Mouse (Mus musculus) CH12.LX (cell line): ENCODE data around the gene 6030468B19Rik. TPM values are rescaled to one million over a fixed set of nuclear protein-coding genes. Genes with fewer than 3 reads are reported as not detected.
A peak's percentile ranks its signal among the peaks of the same experiment; 100 is the strongest.

Experiments used
- DNase-seq: peaks from one replicate; pipeline ENCODE4 v3.0.0-alpha.2; 2013; ENCODE audit errors: extremely low read depth
- H3K27ac ChIP-seq: 2 replicates; pipeline ENCODE4 v1.5.1; 2012; ENCODE audit warnings: low read depth, mild to moderate bottlenecking, control low read depth, moderate library complexity; ENCODE audit not compliant: insufficient read depth
- H3K27me3 ChIP-seq: replicated peaks from 2 replicates; pipeline ENCODE3; 2012; ENCODE audit warnings: inconsistent platforms
- H3K36me3 ChIP-seq, 2 experiments: replicated peaks in 1 of 2; 2 replicates each; pipeline versions ENCODE3 to v1.6.1; 2012; ENCODE audit warnings: inconsistent platforms in 1 of 2, low read length in 1 of 2, mild to moderate bottlenecking in 1 of 2, mixed read lengths in 1 of 2, moderate library complexity in 1 of 2; ENCODE audit not compliant: control insufficient read depth in 1 of 2, insufficient read depth in 1 of 2
- H3K4me1 ChIP-seq, 2 experiments: 2 replicates each; pipeline ENCODE4 v1.6.1; 2012; ENCODE audit warnings: inconsistent platforms in 1 of 2, moderate library complexity in 1 of 2; ENCODE audit not compliant: insufficient read depth in 2 of 2, control insufficient read depth in 1 of 2
- H3K4me2 ChIP-seq: 2 replicates; pipeline ENCODE4 v1.6.1; 2012; ENCODE audit warnings: low read depth, mild to moderate bottlenecking, control low read depth; ENCODE audit not compliant: poor library complexity, insufficient read depth, severe bottlenecking
- H3K4me3 ChIP-seq, 3 experiments: fragments of 150-350 bp in 1 of 3; sonication (generic) in 1 of 3; replicated peaks in 1 of 3; 2 replicates each; pipeline versions ENCODE3 to v1.5.1; 2011 to 2012; ENCODE audit warnings: low read depth in 2 of 3, low read length in 2 of 3, mild to moderate bottlenecking in 2 of 3, moderate library complexity in 2 of 3, control low read depth in 1 of 3, improper control_type of control experiment in 1 of 3, inconsistent platforms in 1 of 3, mixed read lengths in 1 of 3; ENCODE audit not compliant: poor library complexity in 1 of 3
- H3K79me2 ChIP-seq: replicated peaks from 2 replicates; pipeline ENCODE4 v1.6.1; 2012; ENCODE audit warnings: mild to moderate bottlenecking, moderate library complexity; ENCODE audit not compliant: control insufficient read depth, poor library complexity, insufficient read depth, severe bottlenecking; ENCODE audit errors: extremely low read depth
- H3K9ac ChIP-seq: 2 replicates; pipeline ENCODE4 v1.6.1; 2012; ENCODE audit warnings: low read depth, mild to moderate bottlenecking, control low read depth, moderate library complexity; ENCODE audit not compliant: insufficient read depth
- H3K9me3 ChIP-seq: replicated peaks from 2 replicates; pipeline ENCODE3; 2012; ENCODE audit warnings: low read length, inconsistent platforms, mixed read lengths
- BHLHE40 ChIP-seq: IDR thresholded peaks from 2 replicates; pipeline ENCODE4 v1.6.1; 2011; ENCODE audit warnings: mild to moderate bottlenecking, low read depth, low read length, improper control_type of control experiment
- CHD2 ChIP-seq: IDR thresholded peaks from 2 replicates; pipeline ENCODE4 v1.6.1; 2011; ENCODE audit warnings: low read length, improper control_type of control experiment
- CTCF ChIP-seq, 2 experiments: IDR thresholded peaks in 1 of 2; conservative IDR thresholded peaks in 1 of 2; 2 replicates each; pipeline ENCODE4 v1.5.1; 2011 to 2012; ENCODE audit warnings: low read depth in 2 of 2, low read length in 2 of 2, improper control_type of control experiment in 1 of 2, inconsistent platforms in 1 of 2, mild to moderate bottlenecking in 1 of 2, moderate library complexity in 1 of 2
- ELF1 ChIP-seq: IDR thresholded peaks from 2 replicates; pipeline ENCODE4 v1.6.1; 2014; ENCODE audit warnings: low read depth, mild to moderate bottlenecking, inconsistent platforms, low read length, improper control_type of control experiment
- EP300 ChIP-seq: IDR thresholded peaks from 2 replicates; pipeline ENCODE4 v1.6.1; 2011; ENCODE audit warnings: low read length, improper control_type of control experiment
- ETS1 ChIP-seq: conservative IDR thresholded peaks from 2 replicates; pipeline ENCODE4 v1.6.1; 2012; ENCODE audit warnings: low read depth, mild to moderate bottlenecking, inconsistent platforms, low read length, improper control_type of control experiment, moderate library complexity
- GABPA ChIP-seq: IDR thresholded peaks from 2 replicates; pipeline ENCODE4 v1.6.1; 2012; ENCODE audit warnings: low read depth, low read length, improper control_type of control experiment, inconsistent platforms; ENCODE audit not compliant: insufficient replicate concordance
- HCFC1 ChIP-seq: IDR thresholded peaks from 2 replicates; pipeline ENCODE4 v1.6.1; 2012; ENCODE audit warnings: low read depth, mild to moderate bottlenecking, inconsistent platforms, low read length, improper control_type of control experiment
- IRF4 ChIP-seq: IDR thresholded peaks from 2 replicates; pipeline ENCODE4 v1.6.1; 2014; ENCODE audit warnings: low read depth, mild to moderate bottlenecking, inconsistent platforms, low read length, improper control_type of control experiment
- KAT2A ChIP-seq: IDR thresholded peaks from 2 replicates; pipeline ENCODE4 v1.6.1; 2012; ENCODE audit warnings: low read length, improper control_type of control experiment, inconsistent platforms; ENCODE audit not compliant: insufficient replicate concordance
- MAFK ChIP-seq: IDR thresholded peaks from 2 replicates; pipeline ENCODE4 v1.6.1; 2011; ENCODE audit warnings: low read length, improper control_type of control experiment; ENCODE audit not compliant: insufficient replicate concordance
- MAX ChIP-seq: IDR thresholded peaks from 2 replicates; pipeline ENCODE4 v1.6.1; 2011; ENCODE audit warnings: low read length, improper control_type of control experiment
- MAZ ChIP-seq: IDR thresholded peaks from 2 replicates; pipeline ENCODE4 v1.6.1; 2012; ENCODE audit warnings: low read depth, mild to moderate bottlenecking, inconsistent platforms, low read length, improper control_type of control experiment, moderate library complexity
- MEF2A ChIP-seq: IDR thresholded peaks from 2 replicates; pipeline ENCODE4 v1.6.1; 2014; ENCODE audit warnings: low read depth, mild to moderate bottlenecking, inconsistent platforms, low read length, improper control_type of control experiment, borderline replicate concordance
- MXI1 ChIP-seq: IDR thresholded peaks from 2 replicates; pipeline ENCODE4 v1.6.1; 2011; ENCODE audit warnings: mild to moderate bottlenecking, low read depth, low read length, improper control_type of control experiment
- MYC ChIP-seq: IDR thresholded peaks from 2 replicates; pipeline ENCODE4 v1.6.1; 2011; ENCODE audit warnings: low read depth, mild to moderate bottlenecking, improper control_type of control experiment, low read length
- NRF1 ChIP-seq: IDR thresholded peaks from 2 replicates; pipeline ENCODE4 v1.6.1; 2014; ENCODE audit warnings: low read depth, mild to moderate bottlenecking, inconsistent platforms, low read length, improper control_type of control experiment, moderate library complexity
- POLR2AphosphoS2 ChIP-seq: IDR thresholded peaks from 2 replicates; pipeline ENCODE4 v1.6.1; 2011; ENCODE audit warnings: low read depth, low read length, improper control_type of control experiment
- RCOR1 ChIP-seq: conservative IDR thresholded peaks from 2 replicates; pipeline ENCODE4 v1.6.1; 2012; ENCODE audit warnings: low read depth, mild to moderate bottlenecking, inconsistent platforms, low read length, improper control_type of control experiment
- SIN3A ChIP-seq: IDR thresholded peaks from 2 replicates; pipeline ENCODE4 v1.6.1; 2012; ENCODE audit warnings: low read length, improper control_type of control experiment, inconsistent platforms
- TCF12 ChIP-seq: IDR thresholded peaks from 2 replicates; pipeline ENCODE4 v1.6.1; 2014; ENCODE audit warnings: low read depth, mild to moderate bottlenecking, inconsistent platforms, low read length, improper control_type of control experiment
- UBTF ChIP-seq: IDR thresholded peaks from 2 replicates; pipeline ENCODE4 v1.6.1; 2012; ENCODE audit warnings: low read depth, mild to moderate bottlenecking, inconsistent platforms, low read length, improper control_type of control experiment, moderate library complexity
- USF2 ChIP-seq: conservative IDR thresholded peaks from 2 replicates; pipeline ENCODE4 v1.6.1; 2011; ENCODE audit warnings: low read depth, low read length, improper control_type of control experiment
- ZC3H11A ChIP-seq: IDR thresholded peaks from 2 replicates; pipeline ENCODE4 v1.6.1; 2012; ENCODE audit warnings: low read depth, mild to moderate bottlenecking, inconsistent platforms, low read length, improper control_type of control experiment
- ZKSCAN1 ChIP-seq: IDR thresholded peaks from 2 replicates; pipeline ENCODE4 v1.6.1; 2012; ENCODE audit warnings: low read depth, inconsistent platforms, low read length, improper control_type of control experiment, borderline replicate concordance
- ZMIZ1 ChIP-seq: IDR thresholded peaks from 2 replicates; pipeline ENCODE4 v1.6.1; 2012; ENCODE audit warnings: low read depth, mild to moderate bottlenecking, inconsistent platforms, low read length, improper control_type of control experiment
- dilution Hi-C: fragments of 300-500 bp; cut with MboI; formaldehyde crosslinking; loops from 2 replicates; pipeline ENCODE4 v1.14.3; 2020; ENCODE audit warnings: low sequenced_read_pairs; ENCODE audit not compliant: extremely low pct_unique_long_range_greater_than_20kb, extremely low pct_ligation_motif_present
- in situ Hi-C: fragments of 300-500 bp; cut with MboI; formaldehyde crosslinking; loops from 3 replicates; pipeline ENCODE4 v1.14.3; 2019; ENCODE audit warnings: low sequenced_read_pairs, low pct_ligation_motif_present, low pct_unique_long_range_greater_than_20kb, mixed read lengths
- polyA plus RNA-seq: library from polyadenylated mRNA; unstranded; fragments of >175 nt; gene quantifications from 2 replicates; pipeline ENCODE4 v1.2.1, GENCODE M21; 2012; ENCODE audit warnings: low read depth; ENCODE audit not compliant: insufficient read length
- total RNA-seq, 2 experiments: library from RNA; depleted of rRNA; stranded (reverse); fragments of 300-350 nt in 1 of 2; fragments of >200 nt in 1 of 2; gene quantifications; 2 replicates each; pipeline ENCODE4 v1.2.3; 2012 to 2014

The 6030468B19Rik gene
- total and polyA plus RNA-seq, 3 experiments = 0.93 to 1.7 (median 1.5) TPM

- peaks cover 48 to 93% of the 10 kb centered on the region in 2 experiments for H3K4me1 ChIP-seq
- peak; percentile 81 for DNase-seq
- dilution Hi-C loops = no loop called here
- H3K27ac ChIP-seq = peak overlapping the region; percentile 6; the same call in 1 of the 2 replicates
- H3K4me2 ChIP-seq = no peak overlapping the region
- no peak overlapping the region for H3K9ac ChIP-seq
- in situ Hi-C loops = loop anchor here (5.0 kb wide), 1 partner anchor 410 kb away; no protein-coding TSS in a partner anchor
- no peaks in the 10 kb centered on the region for H3K79me2 ChIP-seq
- no peaks in the 10 kb centered on the region for H3K9me3 ChIP-seq
- TF ChIP-seq POLR2AphosphoS2 = no peak
- TF ChIP-seq BHLHE40 = peak; percentile 72
- TF ChIP-seq ZC3H11A = no peak
- TF ChIP-seq NRF1 = no peak
- TF ChIP-seq EP300 = peak; percentile 56; the same call in 1 of the 2 replicates
- no peak for TF ChIP-seq CTCF (conservative IDR thresholded peaks at IDR 0.05 in 1 of 2, IDR thresholded peaks at IDR 0.05 in 1 of 2; ENCODE audit: low read depth in 2 of 2, low read length in 2 of 2)
- no peak for TF ChIP-seq MAFK
- no peak for TF ChIP-seq HCFC1
- no peak for TF ChIP-seq ZKSCAN1
- TF ChIP-seq TCF12 = peak; percentile 78
- TF ChIP-seq ETS1 = peak; percentile 64
- no peak for TF ChIP-seq KAT2A
- TF ChIP-seq ELF1 = peak; percentile 54
- no peaks in the 10 kb centered on the region for H3K27me3 ChIP-seq
- peaks cover 0 to 2% of the 10 kb centered on the region in 2 experiments for H3K36me3 ChIP-seq
- H3K4me3 ChIP-seq = no peak overlapping the region
These were observed 506 bp upstream of the 6030468B19Rik start for GRCm38 (mm10) chr11:117796954-117797353.

- in situ Hi-C loops = loop anchor here (5.0 kb wide), 1 partner anchor 411 kb away; no protein-coding TSS in a partner anchor
- peak; percentile 89 for DNase-seq
- Histone ChIP-seq H3K79me2 (no peaks in the 10 kb centered on the region), H3K4me2 (peak overlapping the region; percentile 33), H3K9me3 (no peaks in the 10 kb centered on the region), H3K27ac (peak overlapping the region; percentile 77), H3K4me3 (peak overlapping the region in 1 of 3 experiments; percentile 20), H3K27me3 (no peaks in the 10 kb centered on the region), H3K36me3 (peaks cover 0 to 8% of the 10 kb centered on the region in 2 experiments), H3K9ac (peak overlapping the region; percentile 15; the same call in 1 of the 2 replicates), H3K4me1 (peaks cover 49 to 94% of the 10 kb centered on the region in 2 experiments)
- dilution Hi-C loops = no loop called here
- no peak for TF ChIP-seq MAFK
- TF ChIP-seq MAX = peak; percentile 45; the same call in 1 of the 2 replicates
- peak; percentile 99 for TF ChIP-seq TCF12
- no peak for TF ChIP-seq UBTF
- TF ChIP-seq IRF4 = 0 out of 2 replicates have a peak, but pooled peaks have one; percentile 51
- peak; percentile 82 for TF ChIP-seq CHD2
- TF ChIP-seq EP300 = peak; percentile 86
- TF ChIP-seq SIN3A = peak; percentile 63; the same call in 1 of the 2 replicates
- peak; percentile 55; the same call in 1 of the 2 replicates for TF ChIP-seq MYC
- TF ChIP-seq ZC3H11A = no peak
- TF ChIP-seq MEF2A = peak; percentile 81
- peak; percentile 65 for TF ChIP-seq ELF1
- TF ChIP-seq GABPA = no peak
- TF ChIP-seq ZMIZ1 = peak; percentile 60; the same call in 1 of the 2 replicates
- TF ChIP-seq ETS1 = peak; percentile 91
- no peak for TF ChIP-seq USF2
- 0 out of 2 replicates have a peak, but pooled peaks have one; percentile 76 for TF ChIP-seq RCOR1
- peak; percentile 38; the same call in 1 of the 2 replicates for TF ChIP-seq MXI1
- TF ChIP-seq BHLHE40 = peak; percentile 75
- no peak; the same call in 1 of the 2 replicates for TF ChIP-seq NRF1
- peak; percentile 100 for TF ChIP-seq MAZ
These were observed 691 bp downstream of the 6030468B19Rik start for GRCm38 (mm10) chr11:117798160-117798541.
